Mouse (Mus musculus): ENCODE results near the gene Nrip1. TPM values are rescaled to one million over a fixed set of nuclear protein-coding genes. Genes with fewer than 3 reads are reported as not detected.

The Nrip1 gene
- polyA plus RNA-seq, 1 experiment = 21.2 TPM

DNA sequence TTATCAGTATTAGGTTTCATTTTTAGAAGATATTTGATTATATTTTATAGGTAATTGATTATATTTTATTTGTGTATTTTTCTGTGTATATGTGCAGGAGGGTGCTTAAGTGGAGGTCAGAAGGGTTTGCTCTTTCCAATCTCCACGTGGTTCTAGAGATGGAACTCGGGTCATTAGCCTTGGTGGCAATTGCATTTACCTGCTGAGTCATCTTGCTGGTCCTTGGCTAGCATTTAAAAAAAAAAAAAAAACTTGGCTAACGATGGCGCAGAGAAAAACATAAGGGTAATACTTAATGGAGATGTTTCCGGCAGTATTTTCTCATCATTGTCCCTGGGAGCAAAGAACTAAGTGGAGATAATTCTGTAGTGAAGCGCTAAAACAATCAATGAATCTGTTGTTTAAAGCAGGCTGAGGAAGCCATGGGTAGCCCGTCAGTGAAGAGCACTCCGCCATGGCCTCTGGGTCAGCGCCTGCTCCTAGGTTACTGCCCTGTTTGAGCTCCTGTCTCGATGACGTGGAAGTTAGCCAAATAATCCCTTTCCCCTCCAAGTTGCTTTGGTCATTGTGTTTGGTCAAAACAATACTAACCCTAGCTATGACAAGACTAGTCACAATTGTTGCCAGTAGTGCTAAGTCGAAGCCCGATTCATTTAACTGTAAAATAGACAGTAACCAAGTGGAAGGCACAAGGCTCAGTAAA, 25.8 kb downstream of the Nrip1 start:
- no peak for DNase-seq (ENCODE audit: low read depth)

DNA sequence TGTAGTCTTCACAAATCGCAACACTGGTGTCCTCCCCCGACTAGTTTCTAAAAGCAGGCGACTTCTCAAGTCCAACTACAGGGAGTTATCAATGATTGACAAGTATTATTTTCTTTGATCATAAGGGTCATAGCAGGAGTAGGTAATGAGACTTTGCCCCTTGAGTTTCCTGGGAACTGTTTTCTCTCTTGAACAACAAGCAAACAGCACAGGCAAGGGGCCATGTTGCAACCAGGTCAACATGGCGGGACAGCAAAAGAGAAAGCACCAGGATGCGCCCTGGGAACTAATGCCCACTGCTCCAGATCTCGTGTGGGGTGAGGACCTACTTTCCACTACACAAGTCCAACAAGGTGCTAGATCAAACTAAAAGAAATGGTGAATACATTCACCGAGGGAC, 27.3 kb downstream of the Nrip1 start:
- DNase-seq (ENCODE audit: low read depth) = no peak

DNA sequence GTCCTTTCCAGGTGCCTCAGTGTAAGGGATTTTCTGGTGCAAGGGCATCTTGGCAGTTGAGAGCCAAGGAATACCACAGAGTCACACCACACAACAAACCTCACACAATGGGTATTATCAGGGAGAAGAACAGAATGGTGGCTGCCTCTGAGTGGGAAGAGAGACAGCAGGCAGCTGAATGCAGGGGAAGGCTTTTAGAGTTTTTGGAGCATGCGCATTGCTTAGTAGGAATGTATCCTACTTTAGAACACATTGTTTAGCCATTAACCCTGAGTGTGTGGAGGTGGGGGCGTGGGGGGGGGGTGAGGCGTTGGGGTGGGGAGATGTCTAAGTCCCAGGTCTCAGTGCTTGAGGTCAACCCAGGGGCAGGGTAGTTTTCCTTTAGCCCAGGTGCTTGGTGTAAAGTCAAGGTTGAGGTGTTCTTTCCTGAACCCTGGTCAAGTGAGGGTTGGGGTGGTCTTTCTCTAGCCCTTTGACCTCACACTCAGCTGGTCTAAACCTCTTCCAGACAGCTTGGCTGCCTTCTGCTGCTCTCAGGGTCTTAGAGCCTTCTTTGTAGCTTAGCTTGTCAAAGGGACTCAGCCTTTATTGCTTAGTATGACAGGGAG, 28.8 kb downstream of the Nrip1 start:
- no peak for DNase-seq (ENCODE audit: low read depth)

DNA sequence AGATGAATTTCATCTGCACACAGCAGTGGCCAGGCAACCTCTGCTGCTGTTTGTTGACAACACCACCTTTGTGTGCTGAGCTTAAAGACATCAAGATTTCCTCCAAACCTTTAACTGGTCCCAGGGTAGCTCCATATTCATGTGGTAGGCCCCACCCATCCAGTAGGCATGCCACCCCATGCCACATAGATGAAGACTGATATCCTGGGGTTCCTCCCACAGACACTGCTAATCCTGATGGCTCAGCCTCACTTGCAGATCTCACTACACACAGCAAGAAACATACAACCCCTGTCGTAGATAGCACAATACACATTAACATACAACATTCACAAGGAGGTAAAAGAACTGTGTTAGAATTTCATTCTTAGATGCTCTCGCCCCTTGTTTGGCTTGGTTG, 29.6 kb downstream of the Nrip1 start:
- DNase-seq (ENCODE audit: low read depth) = no peak

DNA sequence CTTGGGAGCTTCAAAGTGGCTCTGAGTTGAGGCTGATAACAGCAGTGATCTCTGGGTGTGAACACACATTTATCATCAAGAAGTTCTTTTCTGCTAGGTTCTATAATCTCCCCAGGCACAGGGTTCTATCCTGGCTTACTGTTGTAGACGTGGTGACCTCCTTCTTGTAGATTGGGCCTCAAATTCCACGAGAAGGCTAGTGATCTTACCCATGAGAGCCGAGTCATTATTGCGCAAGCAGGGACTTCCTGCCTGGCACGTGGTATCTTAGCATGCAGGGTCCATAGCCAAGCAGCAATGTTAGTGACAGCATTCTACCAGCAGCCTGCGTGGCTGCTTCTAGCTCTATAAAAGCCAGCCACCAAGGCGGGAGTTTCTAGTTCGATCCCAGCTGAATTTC, 32.0 kb downstream of the Nrip1 start:
- DNase-seq (ENCODE audit: low read depth) = no peak

DNA sequence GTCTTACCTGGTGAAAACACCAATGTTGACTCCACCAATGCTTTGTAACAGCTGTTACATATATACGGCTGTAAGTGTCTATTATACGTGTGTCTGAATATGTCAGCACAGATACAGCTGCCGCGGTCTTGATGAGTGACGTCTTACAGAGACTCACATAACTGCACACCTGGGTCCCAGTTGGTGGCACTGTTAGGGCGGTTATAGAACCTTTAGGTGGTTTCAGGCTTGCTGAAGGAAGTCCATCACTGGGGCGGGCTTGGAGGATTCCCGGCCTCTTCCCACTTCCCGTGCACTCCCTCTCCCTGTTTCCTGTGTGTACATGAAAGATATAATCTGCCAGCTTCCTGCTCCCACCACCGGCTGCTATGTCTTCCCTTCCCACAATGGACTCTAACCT, 34.4 kb downstream of the Nrip1 start:
- no peak for DNase-seq (ENCODE audit: low read depth)

DNA sequence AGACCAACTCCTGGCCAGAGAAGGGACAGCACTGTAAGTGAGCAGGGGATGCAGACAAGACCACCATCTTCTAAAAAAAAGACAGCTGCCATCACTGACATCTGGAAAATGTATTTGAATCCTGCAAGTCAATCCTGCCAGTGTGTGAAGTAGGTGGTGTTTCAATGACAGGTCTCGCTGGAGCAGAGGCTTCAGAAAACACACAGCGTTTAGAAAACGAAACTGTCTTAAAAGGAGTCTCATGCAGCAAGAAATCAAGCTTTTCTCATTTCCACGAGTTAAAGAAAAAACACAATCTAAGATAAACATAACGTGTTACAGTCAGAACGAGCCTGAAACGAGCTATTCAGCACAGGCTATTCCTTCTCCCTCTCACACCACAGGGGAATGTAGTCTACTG, 36.3 kb downstream of the Nrip1 start:
- DNase-seq (ENCODE audit: low read depth) = no peak

DNA sequence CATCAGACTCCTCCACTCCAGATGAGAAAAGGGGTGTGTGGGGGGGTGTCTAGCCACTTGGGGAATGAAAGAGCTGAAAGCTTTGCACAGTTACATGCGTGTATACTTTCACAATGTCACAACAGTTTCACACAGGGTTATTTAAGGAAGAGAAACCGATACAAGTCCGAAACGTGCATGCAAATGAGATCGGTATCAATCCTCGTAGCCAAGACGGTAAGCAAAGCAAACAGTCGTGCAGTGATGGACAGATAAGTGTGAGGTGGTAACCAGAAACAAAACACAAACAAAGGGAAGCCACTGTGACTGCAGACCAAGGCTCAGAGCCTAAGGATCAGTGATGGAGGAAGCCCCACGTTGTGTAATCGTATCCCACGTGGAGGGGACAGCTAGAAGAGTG, 36.7 kb downstream of the Nrip1 start:
- no peak for DNase-seq (ENCODE audit: low read depth)

DNA sequence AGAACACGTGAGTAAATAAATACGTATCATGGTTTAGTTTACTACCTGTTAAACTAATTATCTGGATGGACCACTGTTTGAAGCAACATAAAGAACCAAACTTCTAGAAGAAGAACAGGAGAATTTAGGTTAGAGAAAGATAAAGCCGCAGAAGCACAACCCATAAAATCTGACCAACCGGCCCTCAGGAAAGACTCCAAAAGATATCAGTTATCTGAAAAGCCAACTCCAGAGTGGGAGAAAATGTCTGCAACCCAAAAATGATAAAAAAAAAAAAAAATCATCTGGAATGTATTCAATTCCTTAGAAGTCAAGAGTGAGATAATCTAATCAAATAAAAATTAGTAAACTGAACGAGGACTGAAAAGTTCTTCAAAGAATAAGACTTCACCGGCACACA, 37.7 kb downstream of the Nrip1 start:
- DNase-seq (ENCODE audit: low read depth) = no peak

DNA sequence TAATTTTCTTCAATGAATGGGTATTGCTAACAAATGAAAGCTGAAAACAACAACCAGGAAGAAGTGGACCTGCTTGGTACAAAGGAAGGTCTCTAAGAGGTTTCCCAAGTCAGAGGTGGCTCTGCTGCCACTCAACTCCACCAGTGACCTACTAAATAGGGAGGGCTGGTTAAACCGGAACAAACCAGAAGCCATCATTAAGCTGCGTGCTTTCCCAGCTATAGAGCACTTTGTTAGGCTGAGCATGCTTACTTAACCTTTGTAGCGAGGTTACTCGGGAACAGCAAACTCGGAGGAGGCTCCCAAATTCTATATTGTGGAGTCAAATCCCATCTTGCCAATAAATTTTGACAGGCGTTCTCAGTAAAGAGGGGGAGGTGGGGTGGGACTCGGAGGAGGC, 41.5 kb downstream of the Nrip1 start:
- no peak for DNase-seq (ENCODE audit: low read depth)

DNA sequence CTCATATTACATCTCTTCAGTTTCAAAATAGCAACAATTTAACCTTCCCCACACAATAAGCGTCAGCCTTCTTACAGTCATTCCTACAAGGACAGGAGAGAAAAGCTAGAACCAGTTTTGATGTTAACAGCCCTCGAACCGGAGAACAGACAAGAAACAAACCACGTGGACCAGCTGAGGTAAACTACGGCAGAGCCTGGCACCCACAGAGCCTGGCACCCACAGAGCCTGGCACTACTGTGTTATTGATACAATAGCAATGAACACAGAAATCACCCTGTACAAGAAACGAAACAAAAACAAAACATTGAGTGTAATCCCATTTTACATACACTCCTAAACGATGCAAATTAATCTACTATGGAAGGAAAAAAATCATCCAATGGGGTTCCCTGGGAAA, 42.4 kb downstream of the Nrip1 start:
- no peak for DNase-seq (ENCODE audit: low read depth)

DNA sequence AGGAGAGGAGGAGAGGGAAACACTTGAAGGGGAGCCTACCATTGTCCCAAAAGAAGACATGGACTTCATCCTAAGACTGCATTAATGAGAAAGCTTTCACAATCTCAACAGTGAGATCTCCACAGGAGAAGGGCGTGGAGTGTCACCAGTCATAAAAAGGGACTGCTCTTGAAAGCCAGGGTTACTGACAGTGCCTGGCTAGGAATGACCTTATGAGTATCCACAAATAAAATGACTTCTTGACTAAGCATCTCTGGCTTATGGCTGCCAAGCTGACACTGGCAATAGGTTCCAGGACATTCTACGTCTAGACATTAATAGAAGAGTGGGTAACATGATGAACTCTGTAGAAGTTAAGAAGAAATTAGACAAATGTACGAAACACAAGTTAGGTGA, 48.3 kb downstream of the Nrip1 start:
- DNase-seq (ENCODE audit: low read depth) = no peak

DNA sequence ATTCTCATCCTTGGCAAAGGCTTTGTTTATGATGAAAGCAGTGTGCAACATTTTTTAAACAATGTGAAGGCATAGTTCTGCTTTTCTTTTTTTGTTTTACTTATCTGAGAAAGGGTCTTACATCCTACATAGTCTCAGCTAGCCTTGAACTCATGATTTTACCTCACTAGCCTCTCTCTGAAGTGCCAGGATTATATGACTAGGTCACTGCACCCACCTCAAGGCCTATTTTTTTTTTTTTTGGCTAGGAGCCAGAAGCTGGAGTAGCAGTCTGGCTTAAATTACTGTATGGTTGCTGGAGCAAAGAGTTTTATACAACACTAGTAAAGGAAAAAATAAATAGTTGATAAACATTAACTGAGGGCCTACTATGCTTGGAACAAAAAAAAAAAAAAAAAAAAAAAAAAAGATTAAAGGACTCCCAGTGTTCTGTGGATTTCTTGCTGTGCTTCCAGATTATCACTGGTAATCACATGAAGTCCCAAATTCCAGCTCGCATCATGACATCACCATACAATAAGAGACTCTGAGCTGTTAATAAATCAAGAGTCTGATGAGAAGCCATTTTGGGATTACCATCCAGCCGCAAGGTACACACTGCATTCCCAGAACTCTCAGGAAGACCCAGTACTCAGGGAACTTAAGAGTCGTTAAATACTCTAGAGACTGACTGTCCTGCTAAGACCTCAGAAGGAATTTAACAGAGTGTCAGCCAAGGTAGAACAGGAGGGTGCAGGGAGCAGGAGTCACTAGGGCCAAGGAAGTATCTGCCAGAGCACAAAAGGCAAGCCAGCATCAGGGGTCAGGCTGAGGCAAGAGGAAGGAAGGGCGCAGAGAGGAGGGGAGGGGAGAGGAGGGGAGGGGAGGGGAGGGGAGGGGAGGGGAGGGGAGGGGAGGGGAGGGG, 49.0 kb downstream of the Nrip1 start:
- DNase-seq (ENCODE audit: low read depth) = no peak

DNA sequence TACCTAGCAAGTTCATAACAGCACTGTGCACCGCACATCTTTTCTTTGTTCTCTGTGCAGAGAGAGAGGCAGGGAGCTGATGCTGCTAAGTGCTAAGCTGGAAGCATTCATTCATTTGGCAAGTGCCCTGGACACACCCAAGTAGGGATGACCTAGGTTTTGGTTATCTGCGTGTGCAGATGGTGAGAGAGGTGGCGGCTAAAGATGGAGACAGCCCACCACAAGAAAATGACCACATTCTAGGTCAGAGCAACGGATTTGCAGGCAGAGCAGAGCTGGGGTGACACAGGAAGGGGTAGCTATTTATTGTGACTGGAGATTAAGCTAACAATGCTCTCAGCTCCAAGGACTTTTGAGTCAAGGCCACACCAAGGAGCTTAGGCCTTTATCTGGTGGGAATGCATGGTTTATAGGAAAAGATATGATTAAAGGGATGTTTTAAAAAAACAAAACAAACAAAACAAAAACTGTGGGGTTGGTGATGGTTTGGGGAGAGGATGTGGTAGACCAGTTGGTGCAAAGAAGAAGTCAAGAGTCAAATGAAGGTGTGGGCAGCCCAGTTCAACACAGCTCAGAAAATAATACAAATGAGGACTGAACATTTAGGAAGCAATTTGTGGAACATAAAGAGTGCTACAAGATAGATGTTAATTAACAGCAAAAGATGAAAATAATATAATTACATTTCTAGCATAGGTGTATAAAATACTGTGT, 49.9 kb downstream of the Nrip1 start:
- no peak for DNase-seq (ENCODE audit: low read depth)

DNA sequence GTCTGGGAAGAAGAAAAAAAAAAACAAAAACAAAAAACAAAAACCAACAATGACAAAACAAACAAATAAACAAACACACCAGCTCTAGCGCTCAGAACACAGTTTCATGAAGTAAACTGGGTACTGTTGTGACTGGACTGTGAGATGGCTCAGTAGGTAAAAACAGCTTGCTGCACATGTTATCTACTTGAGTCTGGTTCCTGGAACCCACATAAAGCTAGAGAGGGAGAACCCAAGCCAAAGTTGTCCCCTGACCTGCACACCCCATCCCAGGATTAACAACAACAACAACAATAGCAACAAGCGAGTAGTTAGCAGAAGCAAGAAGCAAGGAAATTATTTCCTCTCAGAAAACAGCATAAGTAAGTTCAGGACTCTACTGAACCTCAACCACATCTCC, 50.5 kb downstream of the Nrip1 start:
- DNase-seq (ENCODE audit: low read depth) = no peak

DNA sequence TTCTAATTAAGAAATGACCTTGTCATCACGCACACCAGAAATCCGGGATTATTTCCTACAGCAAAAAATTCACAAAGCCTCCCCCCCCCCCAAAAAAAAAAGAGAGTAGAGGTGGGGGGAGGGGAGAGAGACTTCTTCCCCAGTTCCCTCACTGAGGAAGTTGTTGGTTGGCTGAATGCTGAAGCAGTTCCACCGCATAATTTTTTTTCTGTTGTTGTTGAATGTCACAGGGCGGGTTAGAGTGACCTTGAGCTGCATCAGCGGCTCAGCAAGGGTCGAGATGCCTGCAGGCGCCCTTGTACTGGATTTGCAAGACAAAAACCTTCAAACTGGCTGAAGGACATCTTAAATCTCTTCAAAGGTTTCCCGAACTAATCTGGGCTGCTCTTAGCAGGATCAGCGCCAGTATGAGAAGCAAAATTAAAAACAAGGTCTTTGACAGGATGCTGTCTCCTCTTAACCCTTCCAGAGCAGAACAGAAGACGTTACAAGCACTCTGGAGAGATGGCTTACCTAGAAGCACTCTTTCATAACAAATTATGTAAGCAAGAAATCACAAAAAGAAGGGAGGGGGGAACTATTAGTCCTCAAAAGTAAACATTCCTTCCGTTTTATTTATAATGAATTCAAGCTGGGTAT, 52.0 kb downstream of the Nrip1 start:
- DNase-seq (ENCODE audit: low read depth) = no peak

DNA sequence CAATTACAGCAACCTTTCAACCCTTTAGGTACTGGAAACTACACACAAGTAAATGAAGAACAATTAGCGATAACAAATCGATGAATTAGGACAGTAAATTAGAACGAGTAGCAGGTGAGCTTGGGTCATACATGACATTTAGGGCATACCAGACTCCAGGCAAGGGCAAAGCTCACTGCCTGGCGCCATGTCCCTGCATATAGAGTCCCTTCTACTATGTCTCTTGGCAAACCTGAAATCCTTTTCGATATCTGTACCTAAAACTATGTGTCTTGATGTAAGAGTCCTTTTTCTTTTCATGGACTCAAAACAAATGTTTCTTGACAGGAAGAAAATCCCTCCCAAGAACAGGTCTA, 53.5 kb downstream of the Nrip1 start:
- no peak for DNase-seq (ENCODE audit: low read depth)

DNA sequence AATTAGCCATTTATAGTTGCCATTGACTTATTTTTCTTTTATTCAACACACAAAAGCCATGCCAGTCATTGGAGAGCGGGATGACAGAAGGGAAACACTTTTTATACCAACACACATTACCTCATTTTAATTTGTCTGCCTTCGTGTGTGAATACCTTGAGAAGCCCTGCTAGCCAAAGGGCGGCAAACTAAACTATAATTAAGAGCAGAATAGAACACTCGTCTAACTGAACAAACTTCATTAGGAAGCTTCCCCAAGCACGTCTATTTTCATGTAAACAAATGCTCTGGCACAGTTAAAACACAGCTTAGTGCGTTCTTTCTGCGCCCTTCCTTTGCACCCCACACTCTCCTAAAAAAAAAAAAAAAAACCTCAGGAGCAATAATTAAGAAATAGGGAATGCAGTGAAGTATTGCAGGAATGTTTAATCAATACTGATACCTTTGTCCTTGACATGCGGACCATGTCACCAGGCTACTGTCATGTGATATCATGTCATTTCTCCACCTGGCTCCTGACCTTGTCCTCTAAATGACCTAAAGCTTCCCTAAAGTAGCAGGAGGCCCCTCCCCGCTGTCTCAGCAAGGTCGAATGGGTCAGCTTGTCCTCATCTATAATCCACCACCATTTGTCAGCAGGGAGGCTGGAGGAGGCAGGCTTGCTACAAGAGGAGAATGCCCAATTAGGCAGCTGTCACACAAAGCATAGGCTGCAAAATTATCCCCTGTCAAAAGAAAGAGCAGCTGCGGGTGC, 54.1 kb downstream of the Nrip1 start:
- no peak for DNase-seq (ENCODE audit: low read depth)

DNA sequence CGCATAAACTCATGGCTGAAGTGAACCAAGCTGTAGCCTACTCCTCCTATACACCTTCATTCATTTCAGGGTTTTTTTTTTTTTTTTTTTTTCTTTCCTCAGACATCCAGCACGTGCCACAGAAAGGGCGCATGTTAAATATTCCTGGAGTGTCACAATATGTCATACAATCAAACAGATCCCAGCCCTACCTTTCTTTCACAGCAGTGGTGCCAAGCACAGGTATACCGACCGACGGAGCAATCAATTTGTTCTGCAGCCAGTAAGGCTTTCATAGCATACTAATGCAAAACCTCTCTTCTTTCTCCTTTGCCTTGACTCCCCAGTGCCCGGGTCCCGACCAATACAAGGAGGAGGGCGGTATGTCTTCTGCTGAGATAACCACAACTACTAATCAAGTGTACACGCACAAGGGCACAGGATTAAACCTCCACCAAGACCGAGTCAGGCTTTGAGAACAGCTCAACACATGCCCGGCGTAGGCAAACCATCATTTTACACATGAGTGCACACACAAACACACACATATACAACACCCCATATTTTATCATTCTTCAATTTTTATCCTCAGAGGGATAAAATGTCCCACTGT, 55.2 kb downstream of the Nrip1 start:
- no peak for DNase-seq (ENCODE audit: low read depth)

DNA sequence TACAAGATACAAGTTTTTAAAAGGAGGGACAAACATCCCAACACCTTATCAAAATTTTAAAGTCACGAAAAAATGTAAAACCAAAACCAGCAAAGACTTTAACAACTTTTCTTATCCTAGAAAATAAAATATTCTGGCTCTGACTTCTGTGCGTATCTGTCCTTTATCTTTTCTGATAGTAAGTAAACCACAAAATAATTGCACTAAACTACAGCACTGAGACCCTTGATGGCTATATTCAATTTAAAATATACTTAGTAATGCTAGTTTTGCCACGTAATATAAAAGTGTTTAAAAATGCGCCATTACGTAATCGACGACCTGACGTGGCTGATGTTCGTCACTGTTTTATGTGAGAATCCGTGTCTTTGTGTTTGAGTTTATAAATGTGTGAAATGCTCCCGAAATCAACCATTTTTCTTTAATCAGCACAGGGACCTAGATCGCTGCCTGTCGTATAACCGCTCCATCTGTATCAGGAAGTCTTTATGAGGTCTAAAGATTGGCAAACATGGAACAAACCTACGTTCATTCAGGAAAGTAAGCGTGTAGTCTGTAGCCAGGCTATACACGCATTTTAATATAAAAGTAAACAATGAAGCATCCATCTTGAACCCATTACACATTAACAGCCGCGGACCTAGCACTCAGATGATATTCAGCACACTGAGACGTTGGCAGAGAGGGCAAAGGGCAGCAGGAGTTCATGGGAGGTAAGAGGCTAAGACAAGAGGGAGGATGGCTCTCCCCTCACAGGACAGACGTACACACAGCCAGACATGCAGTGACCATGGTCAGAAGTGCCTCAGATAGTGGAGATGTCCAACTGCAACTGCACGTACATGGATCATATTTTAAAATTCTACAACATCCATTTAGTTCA, 56.4 kb downstream of the Nrip1 start:
- DNase-seq (ENCODE audit: low read depth) = no peak

Measured in gonadal fat pad, adult 2 months (tissue).